Comparison of ENCODE assay signal across 25 mouse cellular contexts in the genomic region with DNA sequence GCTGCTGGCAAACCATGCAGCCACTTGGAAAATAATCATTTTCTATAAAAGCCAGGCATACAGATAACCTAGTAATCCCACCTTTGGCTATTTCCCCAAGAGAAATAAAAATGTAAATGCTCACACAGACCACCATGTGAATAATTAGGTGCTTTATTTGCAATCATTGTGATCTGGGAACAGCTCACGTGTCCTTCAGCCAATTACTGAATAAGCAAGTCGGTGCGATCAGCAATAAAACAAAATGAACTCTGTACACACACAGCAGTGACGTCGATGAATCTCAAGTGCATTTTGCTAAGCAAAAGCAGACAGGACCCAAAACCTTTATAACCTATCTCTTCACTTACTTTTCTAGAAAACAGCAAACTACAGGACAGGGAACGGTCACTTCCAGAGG. TPM values are rescaled to one million over a fixed set of nuclear protein-coding genes. Genes with fewer than 3 reads are reported as not detected.
A peak's percentile ranks its signal among the peaks of the same experiment; 100 is the strongest.
DNase-seq lines count a peak whose midpoint lies in the region; ATAC-seq lines count a peak whose summit lies in the region.
"Had no signal": no experiment of that assay in that cellular context is flagged by ENCODE, and none has a peak within 500 bp of the region (broad histone marks: within the 10 kb centered on the region; RNA-seq: fewer than 3 reads in every experiment).

No protein-coding gene starts in this region.

- peaks cover 12% of the 10 kb centered on the region for H3K4me1 ChIP-seq in hindbrain, embryonic 13.5 days (replicated peaks)
- H3K4me1 ChIP-seq in hindbrain, embryonic 10.5 days (replicated peaks), result no peaks in the 10 kb centered on the region
- H3K4me1 ChIP-seq in midbrain, embryonic 13.5 days (replicated peaks), result 0 out of 2 replicates have a peak, but pooled peaks cover 15% of the 10 kb centered on the region
- H3K4me1 ChIP-seq in midbrain, embryonic 10.5 days, result no peaks in the 10 kb centered on the region
- peaks cover 11% of the 10 kb centered on the region for H3K4me1 ChIP-seq in brown adipose tissue, adult 24 weeks (ENCODE audit: control insufficient read depth, insufficient read depth, insufficient read length, low read length)
- no peaks in the 10 kb centered on the region for H3K4me1 ChIP-seq in neural tube, embryonic 14.5 days (ENCODE audit: control insufficient read depth, insufficient read depth, low read length)
- H3K4me1 ChIP-seq: forebrain, embryonic 10.5 days had no signal

- no peak overlapping the region for H3K4me2 ChIP-seq in hindbrain, embryonic 13.5 days
- H3K4me2 ChIP-seq in midbrain, embryonic 13.5 days (replicated peaks), result no peak overlapping the region
- no peak overlapping the region for H3K4me2 ChIP-seq in neural tube, embryonic 14.5 days (ENCODE audit: low read depth, low read length)
- H3K4me2 ChIP-seq: embryonic facial prominence, embryonic 15.5 days; forebrain, embryonic 15.5 days; heart, embryonic 11.5 days; heart, embryonic 15.5 days had no signal

- peak overlapping the region; percentile 12; the same call in 1 of the 2 replicates for H3K27ac ChIP-seq in hindbrain, embryonic 13.5 days
- no peak overlapping the region for H3K27ac ChIP-seq in hindbrain, embryonic 10.5 days
- H3K27ac ChIP-seq in midbrain, embryonic 13.5 days, result 0 out of 2 replicates have a peak overlapping the region, but pooled peaks have one; percentile 31
- no peak overlapping the region for H3K27ac ChIP-seq in midbrain, embryonic 10.5 days (replicated peaks)
- H3K27ac ChIP-seq in brown adipose tissue, adult 24 weeks (replicated peaks; ENCODE audit: low read depth, low read length), result peak overlapping the region; percentile 63
- H3K27ac ChIP-seq in neural tube, embryonic 14.5 days (ENCODE audit: low read depth, low read length), result no peak overlapping the region; the same call in 1 of the 2 replicates
- H3K27ac ChIP-seq: embryonic facial prominence, embryonic 15.5 days; forebrain, embryonic 10.5 days; forebrain, embryonic 15.5 days; heart, embryonic 15.5 days had no signal

- H3K4me3 ChIP-seq in hindbrain, embryonic 13.5 days, result no peak overlapping the region
- no peak overlapping the region for H3K4me3 ChIP-seq in hindbrain, embryonic 10.5 days
- H3K4me3 ChIP-seq in midbrain, embryonic 13.5 days (replicated peaks), result no peak overlapping the region
- H3K4me3 ChIP-seq in midbrain, embryonic 10.5 days, result no peak overlapping the region
- H3K4me3 ChIP-seq in brown adipose tissue, adult 24 weeks (ENCODE audit: insufficient read depth, low read depth, low read length), result no peak overlapping the region
- H3K4me3 ChIP-seq in neural tube, embryonic 14.5 days (ENCODE audit: low read depth, low read length), result no peak overlapping the region
- H3K4me3 ChIP-seq: embryonic facial prominence, embryonic 15.5 days; erythroblast, embryonic 14.5 days; forebrain, embryonic 10.5 days; forebrain, embryonic 15.5 days; heart, embryonic 15.5 days had no signal

- ATAC-seq in hindbrain, embryonic 13.5 days (ENCODE audit: low FRiP score), result peak; percentile 57; the same call in 1 of the 2 replicates
- peak; percentile 38 for ATAC-seq in midbrain, embryonic 13.5 days
- ATAC-seq in neural tube, embryonic 14.5 days (ENCODE audit: low read depth), result peak; percentile 73
- no peak for ATAC-seq in inflammation-experienced regulatory T-cells, adult 6 months
- ATAC-seq: activated CD4-positive, CD25-positive, alpha-beta regulatory T cell, adult 4 months; forebrain, embryonic 15.5 days; Patski had no signal

- H3K27me3 ChIP-seq in hindbrain, embryonic 13.5 days, result no peaks in the 10 kb centered on the region
- no peaks in the 10 kb centered on the region for H3K27me3 ChIP-seq in hindbrain, embryonic 10.5 days (ENCODE audit: insufficient read depth, poor library complexity, severe bottlenecking)
- no peaks in the 10 kb centered on the region for H3K27me3 ChIP-seq in midbrain, embryonic 13.5 days
- H3K27me3 ChIP-seq in midbrain, embryonic 10.5 days (ENCODE audit: low read depth, poor library complexity, severe bottlenecking), result no peaks in the 10 kb centered on the region
- H3K27me3 ChIP-seq in neural tube, embryonic 14.5 days (ENCODE audit: control insufficient read depth, insufficient read depth, low read length), result no peaks in the 10 kb centered on the region
- H3K27me3 ChIP-seq: CH12.LX; embryonic facial prominence, embryonic 15.5 days; forebrain, embryonic 15.5 days; heart, embryonic 15.5 days had no signal

- H3K9me3 ChIP-seq in hindbrain, embryonic 13.5 days, result no peaks in the 10 kb centered on the region
- H3K9me3 ChIP-seq in hindbrain, embryonic 10.5 days, result no peaks in the 10 kb centered on the region
- no peaks in the 10 kb centered on the region for H3K9me3 ChIP-seq in midbrain, embryonic 13.5 days
- no peaks in the 10 kb centered on the region for H3K9me3 ChIP-seq in midbrain, embryonic 10.5 days (replicated peaks)
- no peaks in the 10 kb centered on the region for H3K9me3 ChIP-seq in neural tube, embryonic 14.5 days (ENCODE audit: control insufficient read depth, low read length)
- H3K9me3 ChIP-seq: embryonic facial prominence, embryonic 15.5 days; forebrain, embryonic 10.5 days; forebrain, embryonic 15.5 days; heart, embryonic 15.5 days had no signal

- WGBS in hindbrain, embryonic 13.5 days, result 55% methylated on average over 6 of the region's 6 CpGs
- WGBS in hindbrain, embryonic 10.5 days, result 89% methylated on average over 6 of the region's 6 CpGs
- 70% methylated on average over 6 of the region's 6 CpGs for WGBS in midbrain, embryonic 13.5 days
- 88% methylated on average over 6 of the region's 6 CpGs for WGBS in midbrain, embryonic 10.5 days
- WGBS in neural tube, embryonic 14.5 days, result 38% methylated on average over 6 of the region's 6 CpGs

- no peaks in the 10 kb centered on the region for H3K36me3 ChIP-seq in hindbrain, embryonic 13.5 days
- H3K36me3 ChIP-seq in hindbrain, embryonic 10.5 days, result no peaks in the 10 kb centered on the region
- H3K36me3 ChIP-seq in midbrain, embryonic 13.5 days, result no peaks in the 10 kb centered on the region
- H3K36me3 ChIP-seq in midbrain, embryonic 10.5 days, result no peaks in the 10 kb centered on the region
- H3K36me3 ChIP-seq in neural tube, embryonic 14.5 days (ENCODE audit: control insufficient read depth, insufficient read depth, low read length), result no peaks in the 10 kb centered on the region
- H3K36me3 ChIP-seq: embryonic facial prominence, embryonic 15.5 days; forebrain, embryonic 10.5 days; forebrain, embryonic 15.5 days; heart, embryonic 15.5 days had no signal

- no peak for DNase-seq in hindbrain, embryonic 10.5 days (ENCODE audit: low spot score)
- DNase-seq in midbrain, embryonic 10.5 days (ENCODE audit: low spot score), result no peak
- DNase-seq: adrenal gland, postnatal 14 days; cerebellum, adult 8-10 months; cerebellum, postnatal 14 days; embryo, embryonic 11 days; gastrocnemius, postnatal 36 days; heart, adult 18-20 months; heart, postnatal 14 days had no signal

- no peak overlapping the region for H3K9ac ChIP-seq in hindbrain, embryonic 13.5 days
- H3K9ac ChIP-seq in midbrain, embryonic 13.5 days (replicated peaks), result no peak overlapping the region
- H3K9ac ChIP-seq in neural tube, embryonic 14.5 days (replicated peaks; ENCODE audit: low read depth, low read length), result no peak overlapping the region
- H3K9ac ChIP-seq: embryonic facial prominence, embryonic 15.5 days; forebrain, embryonic 15.5 days; heart, embryonic 15.5 days had no signal

RNA-seq across cellular contexts. Expression of a gene that starts 31.7 kb away (rescaled TPM):
- 1.2 and 1.3 TPM in 2 replicates for polyA plus RNA-seq in hindbrain, embryonic 13.5 days (2015; fragmentation: Nextera tagmentation; extraction: Ambion mirVana)
- polyA plus RNA-seq in hindbrain, embryonic 10.5 days (2016; fragmentation: Nextera tagmentation; extraction: Ambion mirVana), result 0.07 and 0.09 TPM in 2 replicates
- 1.1 and 1.2 TPM in 2 replicates for polyA plus RNA-seq in midbrain, embryonic 13.5 days (2015; fragmentation: Nextera tagmentation; extraction: Ambion mirVana)
- 0.10 and 0.11 TPM in 2 replicates for polyA plus RNA-seq in midbrain, embryonic 10.5 days (2016; fragmentation: Nextera tagmentation; extraction: Ambion mirVana)
- polyA plus RNA-seq in brown adipose tissue, adult 24 weeks (2012; ENCODE audit: insufficient read depth, insufficient read length, missing spikeins), result 1.3 and 1.6 TPM in 2 replicates
- polyA plus RNA-seq in neural tube, embryonic 14.5 days (2014; fragmentation: Nextera tagmentation; extraction: Ambion mirVana), result 2.0 and 3.2 TPM in 2 replicates
- under 1 TPM; 0.06 to 0.38 (median 0.28) TPM for polyA plus RNA-seq in inflammation-experienced regulatory T-cells, adult 6 months (2017; shearing (Covaris generic))
- polyA plus RNA-seq: forebrain, embryonic 10.5 days had no signal

RNA-seq across cellular contexts. Expression of a gene that starts 50.2 kb away (rescaled TPM):
- polyA plus RNA-seq in hindbrain, embryonic 13.5 days (2015; fragmentation: Nextera tagmentation; extraction: Ambion mirVana), result not detected in 2 replicates
- polyA plus RNA-seq in hindbrain, embryonic 10.5 days (2016; fragmentation: Nextera tagmentation; extraction: Ambion mirVana), result not detected in 2 replicates
- polyA plus RNA-seq in midbrain, embryonic 13.5 days (2015; fragmentation: Nextera tagmentation; extraction: Ambion mirVana), result not detected in 2 replicates
- polyA plus RNA-seq in midbrain, embryonic 10.5 days (2016; fragmentation: Nextera tagmentation; extraction: Ambion mirVana), result not detected in 2 replicates
- polyA plus RNA-seq in brown adipose tissue, adult 24 weeks (2012; ENCODE audit: insufficient read depth, insufficient read length, missing spikeins), result not detected in 2 replicates
- polyA plus RNA-seq in neural tube, embryonic 14.5 days (2014; fragmentation: Nextera tagmentation; extraction: Ambion mirVana), result not detected in 2 replicates
- not detected for polyA plus RNA-seq in inflammation-experienced regulatory T-cells, adult 6 months (2017; shearing (Covaris generic))
- polyA plus RNA-seq: activated CD4-positive, CD25-positive, alpha-beta regulatory T cell, adult 4 months; embryonic facial prominence, embryonic 11.5 days; embryonic facial prominence, embryonic 15.5 days; erythroblast, embryonic 14.5 days; forebrain, embryonic 10.5 days; forebrain, embryonic 15.5 days; heart, embryonic 11.5 days; heart, embryonic 15.5 days; intestine, embryonic 14.5 days; Patski had no signal

Comparison
In these comparisons a context has a peak if more than half of its experiments do, and no peak if none do; other contexts are left out.
1. H3K27ac ChIP-seq: peak in hindbrain, embryonic 13.5 days (single experiment), midbrain, embryonic 13.5 days (single experiment) and brown adipose tissue, adult 24 weeks (single experiment); none in hindbrain, embryonic 10.5 days (single experiment), midbrain, embryonic 10.5 days (single experiment) and neural tube, embryonic 14.5 days (single experiment).